Mouse (Mus musculus) 416B (cell line): Measurements from ENCODE around the gene Tnr.

Experiments
- DNase-seq: peaks from one replicate; pipeline ENCODE4 v3.0.0; 2011; ENCODE audit warnings: low read depth

The Tnr gene

GRCm38 (mm10) chr1:159566046-159566445, 42.5 kb downstream of the Tnr start:
- DNase-seq = peak; percentile 3

- no peak for DNase-seq
Measured at GRCm38 (mm10) chr1:159567171-159567570, 43.6 kb downstream of the Tnr start.

- DNase-seq = no peak
Measured at GRCm38 (mm10) chr1:159570270-159570669, 46.7 kb downstream of the Tnr start.

- no peak for DNase-seq
Measured at GRCm38 (mm10) chr1:159570831-159571230, 47.3 kb downstream of the Tnr start.

- DNase-seq = no peak
Measured at GRCm38 (mm10) chr1:159571951-159572350, 48.4 kb downstream of the Tnr start.

- no peak for DNase-seq
Measured at GRCm38 (mm10) chr1:159573116-159573515, 49.5 kb downstream of the Tnr start.

- no peak for DNase-seq
Measured at GRCm38 (mm10) chr1:159574661-159575060, 51.1 kb downstream of the Tnr start.

- DNase-seq = no peak
Measured at GRCm38 (mm10) chr1:159576246-159576645, 52.7 kb downstream of the Tnr start.

- no peak for DNase-seq
Measured at GRCm38 (mm10) chr1:159578391-159578790, 54.8 kb downstream of the Tnr start.

GRCm38 (mm10) chr1:159580335-159580921, 56.9 kb downstream of the Tnr start:
- DNase-seq = no peak

GRCm38 (mm10) chr1:159583877-159584276, 60.3 kb downstream of the Tnr start:
- DNase-seq = peak; percentile 17

- DNase-seq = no peak
Measured at GRCm38 (mm10) chr1:159588741-159589140, 65.2 kb downstream of the Tnr start.

- no peak for DNase-seq
Measured at GRCm38 (mm10) chr1:159594099-159595058, 70.8 kb downstream of the Tnr start.

- peak; percentile 79 for DNase-seq
Measured at GRCm38 (mm10) chr1:159595729-159596128, 72.2 kb downstream of the Tnr start.

GRCm38 (mm10) chr1:159596640-159597039, 73.1 kb downstream of the Tnr start:
- peak; percentile 79 for DNase-seq

- DNase-seq = no peak
Measured at GRCm38 (mm10) chr1:159613561-159613960, 90.0 kb downstream of the Tnr start.

GRCm38 (mm10) chr1:159614062-159614601, 90.6 kb downstream of the Tnr start:
- DNase-seq = no peak

GRCm38 (mm10) chr1:159614644-159615431, 91.3 kb downstream of the Tnr start:
- no peak for DNase-seq

- no peak for DNase-seq
Measured at GRCm38 (mm10) chr1:159615686-159616085, 92.1 kb downstream of the Tnr start.

- DNase-seq = no peak
Measured at GRCm38 (mm10) chr1:159619205-159619604, 95.6 kb downstream of the Tnr start.

GRCm38 (mm10) chr1:159621321-159621720, 97.8 kb downstream of the Tnr start:
- DNase-seq = peak; percentile 12

- DNase-seq = peak; percentile 8
Measured at GRCm38 (mm10) chr1:159629119-159629518, 105.5 kb downstream of the Tnr start.
